Mouse (Mus musculus) kidney, postnatal 4 days (tissue): ENCODE measurements at regions not wholly inside any gene's neighbourhood (a gene's known extent, or its start where the extent isn't known, plus 50 kb on each side); places are given as distances from the start of the nearest gene placed in this dataset.

ENCODE experiments used
- DNase-seq, 2 experiments: peaks; one replicate each; pipeline ENCODE4 v3.0.0; 2021; ENCODE audit warnings: mixed read lengths in 2 of 2

- no peak for DNase-seq
These were observed 164.7 kb downstream of the Grb14 start for GRCm38 (mm10) chr2:64860113-64860512.

- peak; percentile 92 to 94 for DNase-seq
These were observed 170.9 kb downstream of the Grb14 start for GRCm38 (mm10) chr2:64853918-64854317.

- DNase-seq, result no peak
These were observed 171.9 kb downstream of the Grb14 start for GRCm38 (mm10) chr2:64852913-64853312.

GRCm38 (mm10) chr2:64851096-64851495 is 173.7 kb downstream of the Grb14 start:
- no peak for DNase-seq

- DNase-seq, result no peak
These were observed 174.1 kb downstream of the Grb14 start for GRCm38 (mm10) chr2:64850656-64851055.

- peak; percentile 8 to 9 for DNase-seq
These were observed 200.3 kb downstream of the Grb14 start for GRCm38 (mm10) chr2:64824494-64824893.

DNA sequence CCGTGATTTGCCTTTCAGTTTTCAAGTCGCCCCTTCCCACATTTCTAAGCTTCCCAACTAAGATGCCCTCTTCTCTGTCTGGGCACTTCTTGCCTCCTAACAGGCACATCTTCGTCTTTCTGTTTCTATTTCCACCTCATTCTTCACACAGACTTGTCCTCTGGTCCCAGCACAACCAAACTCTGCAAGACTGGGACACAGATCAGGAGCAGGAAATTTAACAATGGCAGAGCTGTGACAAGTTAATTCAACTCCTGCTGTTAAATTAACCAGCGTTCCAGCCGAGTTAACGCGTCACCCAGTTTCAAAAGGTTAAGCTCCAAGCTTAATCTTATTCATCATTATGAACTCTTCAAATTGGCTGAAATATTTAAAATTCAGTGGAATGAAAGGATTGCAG is 200.9 kb downstream of the Grb14 start:
- no peak for DNase-seq

GRCm38 (mm10) chr2:64823074-64823473 is 201.7 kb downstream of the Grb14 start:
- no peak for DNase-seq

DNA sequence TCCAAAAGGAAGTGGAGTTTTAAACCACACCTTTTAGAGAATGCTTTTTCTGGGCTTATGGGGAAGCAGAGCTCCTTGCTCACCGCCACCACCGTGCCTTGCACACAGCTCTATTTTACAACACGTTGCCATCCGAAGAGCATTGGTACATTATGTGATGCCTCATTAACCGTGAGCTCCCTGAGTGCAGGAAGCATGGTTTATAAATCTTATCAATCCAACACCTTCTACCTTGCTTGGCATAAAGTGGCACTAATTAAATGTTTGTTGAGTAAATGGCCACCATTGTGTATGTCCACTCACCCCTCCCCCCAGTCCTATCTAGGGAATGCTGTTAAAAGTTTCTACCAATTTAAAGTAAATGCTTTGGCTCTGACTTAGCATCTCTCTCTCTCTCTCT is 206.6 kb downstream of the Grb14 start:
- peak in 1 of 2 experiments; percentile 12 for DNase-seq
